Mouse (Mus musculus): ENCODE data around the gene Lamb2.

Lamb2 gene

GRCm38 (mm10) chr9:108492043-108492750 is 12.7 kb downstream of the Lamb2 start:
- peak; percentile 75 for DNase-seq (ENCODE audit: low spot score)

GRCm38 (mm10) chr9:108493246-108493645 is 13.7 kb downstream of the Lamb2 start:
- no peak for DNase-seq (ENCODE audit: low spot score)

GRCm38 (mm10) chr9:108494146-108494825 is 14.8 kb downstream of the Lamb2 start:
- no peak for DNase-seq (ENCODE audit: low spot score)

- DNase-seq (ENCODE audit: low spot score): no peak
These were observed 15.4 kb downstream of the Lamb2 start for GRCm38 (mm10) chr9:108494905-108495304.

GRCm38 (mm10) chr9:108499231-108499630 is 19.7 kb downstream of the Lamb2 start:
- DNase-seq (ENCODE audit: low spot score): no peak

GRCm38 (mm10) chr9:108499943-108500342 is 20.4 kb downstream of the Lamb2 start:
- no peak for DNase-seq (ENCODE audit: low spot score)

- no peak for DNase-seq (ENCODE audit: low spot score)
These were observed 27.4 kb downstream of the Lamb2 start for GRCm38 (mm10) chr9:108506901-108507300.

- DNase-seq (ENCODE audit: low spot score): peak; percentile 95
These were observed 28.3 kb downstream of the Lamb2 start, which contains the start of gene Qars for GRCm38 (mm10) chr9:108507619-108508434. TSS of gene Qars (plus strand) at chr9:108507706.

- no peak for DNase-seq (ENCODE audit: low spot score)
These were observed 29.2 kb downstream of the Lamb2 start for GRCm38 (mm10) chr9:108508776-108509175.

GRCm38 (mm10) chr9:108516380-108517251 is 37.1 kb downstream of the Lamb2 start, which contains the start of gene Qrich1:
TSS of gene Qrich1 (plus strand) at chr9:108516806.
- peak; percentile 98 for DNase-seq (ENCODE audit: low spot score)

- DNase-seq (ENCODE audit: low spot score): peak; percentile 87
These were observed 37.9 kb downstream of the Lamb2 start for GRCm38 (mm10) chr9:108517253-108517930.

- peak; percentile 70 for DNase-seq (ENCODE audit: low spot score)
These were observed 38.4 kb downstream of the Lamb2 start for GRCm38 (mm10) chr9:108517931-108518332.

- DNase-seq (ENCODE audit: low spot score): no peak
These were observed 42.1 kb downstream of the Lamb2 start for GRCm38 (mm10) chr9:108521604-108522003.

GRCm38 (mm10) chr9:108523341-108523740 is 43.8 kb downstream of the Lamb2 start:
- no peak for DNase-seq (ENCODE audit: low spot score)

GRCm38 (mm10) chr9:108525400-108525799 is 45.9 kb downstream of the Lamb2 start:
- no peak for DNase-seq (ENCODE audit: low spot score)

- DNase-seq (ENCODE audit: low spot score): no peak
These were observed 51.4 kb downstream of the Lamb2 start for GRCm38 (mm10) chr9:108530954-108531353.

- no peak for DNase-seq (ENCODE audit: low spot score)
These were observed 52.0 kb downstream of the Lamb2 start for GRCm38 (mm10) chr9:108531496-108531895.

All from MN1 (cell line).